Mouse (Mus musculus) liver, embryonic 14.5 days (tissue): ENCODE data around the gene Uts2. TPM values are rescaled to one million over a fixed set of nuclear protein-coding genes. Genes with fewer than 3 reads are reported as not detected.

Experiments
- ATAC-seq: fragments of 200-750 bp; cut with Nextera tagmentation; 2 replicates; pipeline ENCODE4 v1.8.0; 2017; ENCODE audit warnings: moderate number of reproducible peaks, mild to moderate bottlenecking, moderate library complexity; ENCODE audit not compliant: insufficient read depth
- DNase-seq, 3 experiments: peaks; one replicate each; pipeline ENCODE4 v3.0.0-alpha.2; 2012 to 2013; ENCODE audit warnings: low read depth in 3 of 3, low spot score in 3 of 3
- H3K27ac ChIP-seq: fragments of 300-500 bp; sonication (generic); 2 replicates; pipeline ENCODE4 v1.5.1; 2014; ENCODE audit warnings: moderate library complexity, mild to moderate bottlenecking, control low read depth, inconsistent platforms
- H3K27me3 ChIP-seq: fragments of 300-500 bp; sonication (generic); 2 replicates; pipeline ENCODE4 v1.6.1; 2014; ENCODE audit warnings: mild to moderate bottlenecking, low read length, moderate library complexity; ENCODE audit not compliant: control insufficient read depth, insufficient read depth
- H3K36me3 ChIP-seq: fragments of 300-500 bp; sonication (generic); replicated peaks from 2 replicates; pipeline ENCODE4 v1.6.1; 2014; ENCODE audit warnings: low read depth; ENCODE audit not compliant: control insufficient read depth, insufficient read depth
- H3K4me1 ChIP-seq, 2 experiments: fragments of 200-500 bp in 1 of 2; fragments of 300-500 bp in 1 of 2; sonication (generic) in 1 of 2; replicated peaks; 2 replicates each; pipeline ENCODE4 v1.6.1; 2012 to 2014; ENCODE audit warnings: antibody characterized with exemption in 1 of 2, inconsistent platforms in 1 of 2, low read length in 1 of 2; ENCODE audit not compliant: control insufficient read depth in 2 of 2, insufficient read depth in 2 of 2
- H3K4me2 ChIP-seq: fragments of 300-500 bp; sonication (generic); 2 replicates; pipeline ENCODE4 v1.6.1; 2014; ENCODE audit warnings: low read depth, mild to moderate bottlenecking, control low read depth, moderate library complexity
- H3K4me3 ChIP-seq, 2 experiments: fragments of 200-500 bp in 1 of 2; fragments of 300-500 bp in 1 of 2; sonication (generic) in 1 of 2; 2 replicates each; pipeline ENCODE4 v1.5.1; 2012 to 2014; ENCODE audit warnings: low read depth in 2 of 2, low read length in 2 of 2, mild to moderate bottlenecking in 2 of 2, control low read depth in 1 of 2, inconsistent platforms in 1 of 2, moderate library complexity in 1 of 2; ENCODE audit not compliant: insufficient read depth in 1 of 2
- H3K9ac ChIP-seq: fragments of 300-500 bp; sonication (generic); replicated peaks from 2 replicates; pipeline ENCODE4 v1.6.1; 2014; ENCODE audit warnings: mild to moderate bottlenecking, control low read depth, moderate library complexity
- H3K9me3 ChIP-seq: fragments of 300-500 bp; sonication (generic); 2 replicates; pipeline ENCODE4 v1.6.1; 2016; ENCODE audit warnings: low read length, mixed read lengths; ENCODE audit not compliant: control insufficient read depth
- CTCF ChIP-seq: IDR thresholded peaks from 2 replicates; pipeline ENCODE4 v1.5.1; 2016; ENCODE audit warnings: antibody characterized with exemption, low read depth, control low read depth
- EP300 ChIP-seq: IDR thresholded peaks from 2 replicates; pipeline ENCODE4 v1.6.1; 2016; ENCODE audit warnings: antibody characterized with exemption, low read depth
- WGBS: fragments of 180-500 bp; shearing (Covaris S2); extraction: QIAGEN DNeasy Blood & Tissue Kit; methylation state at CpG from one replicate; pipeline ENCODE4 v1.1.7; 2014; ENCODE audit not compliant: insufficient replicate concordance; 5-methylcytosine and 5-hydroxymethylcytosine counted together
- polyA plus RNA-seq, 2 experiments: library from polyadenylated mRNA; depleted of rRNA in 1 of 2; stranded (reverse) in 1 of 2; unstranded in 1 of 2; fragments of >200 nt; fragmentation: Nextera tagmentation in 1 of 2; extraction: Ambion mirVana in 1 of 2; gene quantifications; 2 replicates each; pipeline versions ENCODE4 v1.2.1 to v1.2.3; 2012 to 2014

Uts2 gene
- polyA plus RNA-seq, 2 experiments = not detected

- H3K4me2 ChIP-seq = no peak overlapping the region
- WGBS = 62% methylated on average over 5 of the region's 5 CpGs
These were observed 16.7 kb upstream of the Uts2 start for GRCm38 (mm10) chr4:150980153-150980552.

GRCm38 (mm10) chr4:150990148-150990547 is 6.7 kb upstream of the Uts2 start:
- whole genome bisulfite sequencing = 40% methylated on average over 6 of the region's 6 CpGs
- no peaks in the 10 kb centered on the region for H3K27me3 ChIP-seq
- H3K36me3 ChIP-seq = no peaks in the 10 kb centered on the region
- H3K9me3 ChIP-seq = no peaks in the 10 kb centered on the region; the same call in 1 of the 2 replicates
- H3K4me3 ChIP-seq = no peak overlapping the region
- ATAC-seq (no peak), DNase-seq (no peak)
- H3K4me2 ChIP-seq = no peak overlapping the region
- no peak overlapping the region for H3K27ac ChIP-seq
- TF ChIP-seq CTCF = peak; percentile 64
- no peak for TF ChIP-seq EP300
- H3K9ac ChIP-seq = no peak overlapping the region
- no peaks in the 10 kb centered on the region for H3K4me1 ChIP-seq

More at GRCm38 (mm10) chr4:150980153-150980552, 16.7 kb upstream of the Uts2 start:
- Histone ChIP-seq H3K9me3 (no peaks in the 10 kb centered on the region), H3K27ac (no peak overlapping the region), H3K36me3 (no peaks in the 10 kb centered on the region), H3K27me3 (no peaks in the 10 kb centered on the region), H3K4me1 (no peaks in the 10 kb centered on the region), H3K9ac (no peak overlapping the region), H3K4me3 (no peak overlapping the region)
- TF ChIP-seq EP300 (no peak), CTCF (no peak)
- ATAC-seq (no peak), DNase-seq (no peak)

GRCm38 (mm10) chr4:150998626-150999025 is 1.7 kb downstream of the Uts2 start:
- Histone ChIP-seq H3K27me3 (no peaks in the 10 kb centered on the region), H3K9ac (no peak overlapping the region), H3K36me3 (no peaks in the 10 kb centered on the region), H3K4me3 (no peak overlapping the region), H3K9me3 (no peaks in the 10 kb centered on the region), H3K27ac (no peak overlapping the region), H3K4me1 (no peaks in the 10 kb centered on the region), H3K4me2 (no peak overlapping the region)
- 77% methylated on average over 9 of the region's 9 CpGs for WGBS
- DNase-seq (no peak), ATAC-seq (no peak)
- TF ChIP-seq EP300 = no peak
- no peak for TF ChIP-seq CTCF

GRCm38 (mm10) chr4:151001397-151001796 is 4.5 kb downstream of the Uts2 start:
- H3K27me3 ChIP-seq = no peaks in the 10 kb centered on the region
- H3K36me3 ChIP-seq = no peaks in the 10 kb centered on the region
- no peak overlapping the region for H3K27ac ChIP-seq
- H3K4me3 ChIP-seq = no peak overlapping the region
- no peaks in the 10 kb centered on the region for H3K4me1 ChIP-seq
- no peak overlapping the region for H3K4me2 ChIP-seq
- H3K9ac ChIP-seq = no peak overlapping the region
- no peak for ATAC-seq
- DNase-seq = no peak
- no peaks in the 10 kb centered on the region for H3K9me3 ChIP-seq
- TF ChIP-seq CTCF = no peak
- no peak for TF ChIP-seq EP300
- 23% methylated on average over 13 of the region's 13 CpGs for WGBS

GRCm38 (mm10) chr4:151005656-151006318 is 8.9 kb downstream of the Uts2 start:
- ATAC-seq (no peak), DNase-seq (peak in 1 of 3 experiments; percentile 10)
- Histone ChIP-seq H3K36me3 (no peaks in the 10 kb centered on the region), H3K9me3 (no peaks in the 10 kb centered on the region), H3K4me1 (no peaks in the 10 kb centered on the region), H3K4me3 (no peak overlapping the region), H3K27ac (no peak overlapping the region), H3K27me3 (no peaks in the 10 kb centered on the region), H3K9ac (no peak overlapping the region), H3K4me2 (no peak overlapping the region)
- 63% methylated on average over 13 of the region's 13 CpGs for WGBS
- TF ChIP-seq CTCF (no peak), EP300 (no peak)
